Mouse (Mus musculus): ENCODE measurements around the gene Camk1. TPM values are rescaled to one million over a fixed set of nuclear protein-coding genes. Genes with fewer than 3 reads are reported as not detected.

Gene Camk1
- polyA plus RNA-seq, 1 experiment = 2.4 TPM

DNA sequence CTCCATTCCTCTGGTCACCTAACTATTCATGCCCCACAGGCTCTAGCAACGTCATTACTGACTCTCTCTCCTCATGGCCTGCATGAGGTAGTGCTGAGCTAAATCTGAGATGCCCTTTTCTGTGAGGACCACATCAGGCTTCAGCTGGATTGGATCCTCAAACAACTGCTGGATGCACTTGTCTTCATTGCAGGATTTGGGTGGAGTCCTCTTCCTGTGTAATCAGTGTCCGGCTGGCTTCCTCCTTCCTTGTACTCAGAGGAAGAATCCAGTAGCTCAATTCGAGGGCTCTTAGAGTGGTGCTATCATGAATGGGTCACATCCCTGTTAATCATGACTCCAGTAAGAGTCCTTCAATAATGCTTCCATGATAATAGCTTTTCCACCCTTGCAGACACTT lies 9.9 kb upstream of the Camk1 start:
- H3K27me3 ChIP-seq (ENCODE audit: control insufficient read depth, insufficient read depth, low read length) = no peaks in the 10 kb centered on the region
- no peak overlapping the region for H3K4me3 ChIP-seq (ENCODE audit: control insufficient read depth, low read depth, low read length)
- H3K4me1 ChIP-seq (ENCODE audit: control insufficient read depth, insufficient read depth, low read length) = no peaks in the 10 kb centered on the region
- H3K27ac ChIP-seq (ENCODE audit: control insufficient read depth, insufficient read depth, low read depth, low read length) = no peak overlapping the region
- TF ChIP-seq POLR2A (IDR thresholded peaks at IDR 0.05; ENCODE audit: control insufficient read depth, low read depth, low read length) (no peak), CTCF (IDR thresholded peaks at IDR 0.05; ENCODE audit: control insufficient read depth, insufficient read depth, insufficient replicate concordance, low read depth, low read length) (no peak)
- no peaks in the 10 kb centered on the region for H3K36me3 ChIP-seq (ENCODE audit: control insufficient read depth, insufficient read depth, low read length)

DNA sequence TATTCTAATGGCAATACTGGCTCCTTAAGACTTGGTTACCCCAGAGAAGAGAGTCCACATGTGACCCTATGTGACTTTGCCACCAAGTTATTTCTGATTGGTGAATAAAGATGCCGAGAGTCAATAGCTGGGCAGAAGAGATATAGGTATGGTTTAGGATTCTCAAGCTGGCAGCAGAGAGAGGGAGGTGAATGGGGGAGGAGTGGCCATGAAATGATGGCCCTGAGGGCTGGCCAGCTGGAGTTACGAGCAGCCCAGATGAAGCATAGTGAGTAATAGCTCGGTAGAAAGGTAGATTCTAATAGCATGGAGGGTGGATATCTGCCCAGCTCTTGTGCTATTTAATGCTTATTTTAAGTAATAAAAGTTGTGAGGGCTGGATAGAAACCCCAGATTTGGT lies 9.0 kb upstream of the Camk1 start:
- H3K27ac ChIP-seq (ENCODE audit: control insufficient read depth, insufficient read depth, low read depth, low read length) = no peak overlapping the region
- H3K4me1 ChIP-seq (ENCODE audit: control insufficient read depth, insufficient read depth, low read length) = no peaks in the 10 kb centered on the region
- no peak for TF ChIP-seq POLR2A (IDR thresholded peaks at IDR 0.05; ENCODE audit: control insufficient read depth, low read depth, low read length)
- no peak for TF ChIP-seq CTCF (IDR thresholded peaks at IDR 0.05; ENCODE audit: control insufficient read depth, insufficient read depth, insufficient replicate concordance, low read depth, low read length)
- H3K27me3 ChIP-seq (ENCODE audit: control insufficient read depth, insufficient read depth, low read length) = no peaks in the 10 kb centered on the region
- no peaks in the 10 kb centered on the region for H3K36me3 ChIP-seq (ENCODE audit: control insufficient read depth, insufficient read depth, low read length)
- no peak overlapping the region for H3K4me3 ChIP-seq (ENCODE audit: control insufficient read depth, low read depth, low read length)

DNA sequence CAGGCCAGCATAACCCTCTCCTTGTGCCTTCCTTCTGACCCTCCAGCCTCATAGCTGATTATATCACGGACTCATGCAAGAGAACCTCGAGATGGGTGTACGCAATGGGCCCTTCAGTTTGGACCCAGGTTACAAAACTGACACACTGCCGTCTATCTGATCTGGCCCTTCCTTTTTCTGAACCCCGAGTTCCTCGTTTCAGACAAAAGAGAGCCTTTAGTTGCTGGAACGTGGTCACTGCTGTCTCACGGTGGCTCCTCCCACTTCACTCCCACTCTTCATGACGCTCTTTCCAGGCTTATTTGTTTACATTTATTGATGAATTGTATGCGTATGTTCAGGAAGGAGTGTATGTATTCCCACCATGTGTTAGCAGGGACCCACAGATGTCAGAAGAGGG lies 7.9 kb upstream of the Camk1 start:
- Histone ChIP-seq H3K27ac (ENCODE audit: control insufficient read depth, insufficient read depth, low read depth, low read length) (no peak overlapping the region), H3K4me1 (ENCODE audit: control insufficient read depth, insufficient read depth, low read length) (no peaks in the 10 kb centered on the region), H3K4me3 (ENCODE audit: control insufficient read depth, low read depth, low read length) (no peak overlapping the region), H3K36me3 (ENCODE audit: control insufficient read depth, insufficient read depth, low read length) (no peaks in the 10 kb centered on the region), H3K27me3 (ENCODE audit: control insufficient read depth, insufficient read depth, low read length) (no peaks in the 10 kb centered on the region)
- TF ChIP-seq CTCF (IDR thresholded peaks at IDR 0.05; ENCODE audit: control insufficient read depth, insufficient read depth, insufficient replicate concordance, low read depth, low read length) (no peak), POLR2A (IDR thresholded peaks at IDR 0.05; ENCODE audit: control insufficient read depth, low read depth, low read length) (no peak)

DNA sequence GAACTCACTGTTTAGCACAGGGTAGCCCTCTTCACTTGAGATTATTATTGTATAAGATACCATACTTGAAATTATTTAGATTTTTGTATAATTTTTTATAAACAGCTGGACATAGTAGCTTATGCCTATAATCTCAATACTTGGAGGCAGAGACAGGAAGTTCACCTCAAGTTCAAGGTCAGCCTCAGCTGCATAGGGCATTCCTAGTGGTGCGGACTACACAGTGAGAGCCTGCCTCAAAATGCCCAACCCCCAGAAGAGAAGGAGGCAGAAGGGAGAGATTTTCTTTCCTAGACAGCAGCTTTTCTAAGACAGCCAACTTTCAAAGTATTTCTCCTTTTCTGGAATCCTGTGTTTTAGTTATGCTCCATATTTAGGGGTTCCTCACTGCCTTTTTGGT lies 7.4 kb upstream of the Camk1 start:
- H3K36me3 ChIP-seq (ENCODE audit: control insufficient read depth, insufficient read depth, low read length) = no peaks in the 10 kb centered on the region
- no peak overlapping the region for H3K27ac ChIP-seq (ENCODE audit: control insufficient read depth, insufficient read depth, low read depth, low read length)
- no peak for TF ChIP-seq POLR2A (IDR thresholded peaks at IDR 0.05; ENCODE audit: control insufficient read depth, low read depth, low read length)
- no peak for TF ChIP-seq CTCF (IDR thresholded peaks at IDR 0.05; ENCODE audit: control insufficient read depth, insufficient read depth, insufficient replicate concordance, low read depth, low read length)
- H3K4me1 ChIP-seq (ENCODE audit: control insufficient read depth, insufficient read depth, low read length) = no peaks in the 10 kb centered on the region
- no peaks in the 10 kb centered on the region for H3K27me3 ChIP-seq (ENCODE audit: control insufficient read depth, insufficient read depth, low read length)
- H3K4me3 ChIP-seq (ENCODE audit: control insufficient read depth, low read depth, low read length) = no peak overlapping the region

DNA sequence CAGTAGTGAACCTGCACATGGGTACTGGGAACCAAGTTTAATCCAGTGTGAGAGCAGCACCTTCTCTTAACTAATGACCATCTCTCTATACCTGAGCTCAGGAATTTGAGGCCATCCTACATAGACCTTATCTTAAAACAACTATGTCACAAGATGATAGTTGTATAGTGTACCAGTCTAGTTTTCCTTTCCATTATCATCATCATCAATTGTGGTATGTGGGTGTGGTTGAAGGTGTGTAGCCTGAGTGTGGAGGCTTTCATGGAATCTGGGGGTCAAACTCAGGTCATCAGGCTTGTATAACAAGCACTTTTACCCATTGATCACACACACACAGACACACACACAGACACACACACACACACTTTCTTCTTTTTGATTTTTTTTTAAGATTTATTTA lies 6.8 kb upstream of the Camk1 start:
- H3K27ac ChIP-seq (ENCODE audit: control insufficient read depth, insufficient read depth, low read depth, low read length) = no peak overlapping the region
- no peak overlapping the region for H3K4me3 ChIP-seq (ENCODE audit: control insufficient read depth, low read depth, low read length)
- no peaks in the 10 kb centered on the region for H3K36me3 ChIP-seq (ENCODE audit: control insufficient read depth, insufficient read depth, low read length)
- TF ChIP-seq CTCF (IDR thresholded peaks at IDR 0.05; ENCODE audit: control insufficient read depth, insufficient read depth, insufficient replicate concordance, low read depth, low read length) = no peak
- no peak for TF ChIP-seq POLR2A (IDR thresholded peaks at IDR 0.05; ENCODE audit: control insufficient read depth, low read depth, low read length)
- H3K4me1 ChIP-seq (ENCODE audit: control insufficient read depth, insufficient read depth, low read length) = no peaks in the 10 kb centered on the region
- H3K27me3 ChIP-seq (ENCODE audit: control insufficient read depth, insufficient read depth, low read length) = no peaks in the 10 kb centered on the region

DNA sequence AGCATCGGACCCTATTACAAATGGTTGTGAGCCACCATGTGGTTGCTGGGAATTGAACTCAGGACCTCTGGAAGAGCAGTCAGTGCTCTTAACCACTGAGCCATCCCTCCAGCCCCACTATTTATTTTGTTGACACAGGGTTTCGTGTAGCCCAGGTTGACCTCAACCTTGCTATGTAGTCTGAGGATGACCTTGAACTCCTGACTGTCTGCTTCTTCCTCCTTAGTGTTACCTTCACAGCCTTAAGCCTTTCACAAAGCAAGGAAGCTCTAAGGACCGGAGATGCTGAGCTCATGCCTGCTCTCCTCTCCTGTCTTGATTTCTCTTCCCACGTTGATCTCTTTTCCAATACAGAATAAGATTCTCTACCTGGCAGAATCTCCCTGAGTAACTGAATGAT lies 3.1 kb upstream of the Camk1 start:
- Histone ChIP-seq H3K27ac (ENCODE audit: control insufficient read depth, insufficient read depth, low read depth, low read length) (no peak overlapping the region), H3K27me3 (ENCODE audit: control insufficient read depth, insufficient read depth, low read length) (no peaks in the 10 kb centered on the region), H3K4me1 (ENCODE audit: control insufficient read depth, insufficient read depth, low read length) (peaks cover 5% of the 10 kb centered on the region), H3K36me3 (ENCODE audit: control insufficient read depth, insufficient read depth, low read length) (no peaks in the 10 kb centered on the region), H3K4me3 (ENCODE audit: control insufficient read depth, low read depth, low read length) (no peak overlapping the region)
- TF ChIP-seq CTCF (IDR thresholded peaks at IDR 0.05; ENCODE audit: control insufficient read depth, insufficient read depth, insufficient replicate concordance, low read depth, low read length) (no peak), POLR2A (IDR thresholded peaks at IDR 0.05; ENCODE audit: control insufficient read depth, low read depth, low read length) (no peak)

DNA sequence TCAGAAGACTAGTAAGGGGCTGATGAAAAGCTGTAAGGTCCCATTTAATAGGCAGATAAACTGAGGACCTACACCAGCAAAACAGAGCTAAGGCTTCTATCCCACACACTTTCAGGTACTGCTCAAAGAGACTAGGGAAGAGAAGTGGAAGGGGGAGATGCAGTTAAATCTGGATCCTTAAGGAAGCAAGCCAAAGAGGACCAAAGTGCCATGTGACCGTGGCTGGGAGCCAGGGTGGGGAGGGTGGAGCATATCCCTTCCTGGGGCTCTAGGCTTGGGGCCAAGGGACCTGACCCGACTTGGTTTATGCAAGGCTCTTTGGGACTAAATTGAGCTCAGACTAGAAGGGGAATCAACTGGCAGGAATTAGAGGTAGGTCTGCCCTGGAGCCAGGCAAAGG lies 537 bp upstream of the Camk1 start:
- H3K36me3 ChIP-seq (ENCODE audit: control insufficient read depth, insufficient read depth, low read length) = no peaks in the 10 kb centered on the region
- H3K4me1 ChIP-seq (ENCODE audit: control insufficient read depth, insufficient read depth, low read length) = peaks cover 5% of the 10 kb centered on the region
- H3K27me3 ChIP-seq (ENCODE audit: control insufficient read depth, insufficient read depth, low read length) = no peaks in the 10 kb centered on the region
- H3K27ac ChIP-seq (ENCODE audit: control insufficient read depth, insufficient read depth, low read depth, low read length) = no peak overlapping the region
- TF ChIP-seq POLR2A (IDR thresholded peaks at IDR 0.05; ENCODE audit: control insufficient read depth, low read depth, low read length) = no peak
- TF ChIP-seq CTCF (IDR thresholded peaks at IDR 0.05; ENCODE audit: control insufficient read depth, insufficient read depth, insufficient replicate concordance, low read depth, low read length) = no peak
- no peak overlapping the region for H3K4me3 ChIP-seq (ENCODE audit: control insufficient read depth, low read depth, low read length)

DNA sequence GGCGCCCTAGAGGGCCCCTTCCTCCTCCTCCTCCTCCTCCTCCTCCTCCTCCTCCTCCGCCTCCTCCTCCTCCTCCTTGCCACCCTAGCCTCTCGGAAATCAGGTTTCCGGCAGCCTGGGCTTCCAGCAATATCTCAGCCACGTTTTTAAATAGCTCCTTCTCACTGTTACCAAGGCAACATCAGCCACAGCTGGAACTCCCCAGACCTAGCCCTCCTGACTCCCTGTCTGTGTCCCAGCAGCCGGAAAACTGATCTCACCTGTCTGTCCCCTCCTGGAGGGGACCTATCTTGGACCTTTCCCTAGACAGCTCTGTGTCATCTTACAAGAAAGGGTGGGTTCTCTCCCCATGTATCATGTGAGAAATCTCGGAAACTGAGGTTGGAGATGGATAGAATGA lies 1.5 kb downstream of the Camk1 start:
- Histone ChIP-seq H3K4me1 (ENCODE audit: control insufficient read depth, insufficient read depth, low read length) (peaks cover 5% of the 10 kb centered on the region), H3K4me3 (ENCODE audit: control insufficient read depth, low read depth, low read length) (no peak overlapping the region), H3K27me3 (ENCODE audit: control insufficient read depth, insufficient read depth, low read length) (no peaks in the 10 kb centered on the region), H3K27ac (ENCODE audit: control insufficient read depth, insufficient read depth, low read depth, low read length) (no peak overlapping the region), H3K36me3 (ENCODE audit: control insufficient read depth, insufficient read depth, low read length) (no peaks in the 10 kb centered on the region)
- TF ChIP-seq POLR2A (IDR thresholded peaks at IDR 0.05; ENCODE audit: control insufficient read depth, low read depth, low read length) (no peak), CTCF (IDR thresholded peaks at IDR 0.05; ENCODE audit: control insufficient read depth, insufficient read depth, insufficient replicate concordance, low read depth, low read length) (no peak)

Measured in testis, adult 2 months (tissue).